Mouse (Mus musculus) CD4-positive naive resting alpha-beta T cell, adult 76 days (primary cell): ENCODE results near the gene Pomgnt1. TPM values are rescaled to one million over a fixed set of nuclear protein-coding genes. Genes with fewer than 3 reads are reported as not detected.

Source experiments
- total RNA-seq: library from RNA; stranded (reverse); gene quantifications from one replicate; pipeline ENCODE4 v1.2.4, GENCODE M21; 2023

The Pomgnt1 gene
- 31.9 TPM for total RNA-seq

GRCm38 (mm10) chr4:116123602-116124519, at the start of gene Pomgnt1, which contains the start of gene Rad54l:
Gene Pomgnt1, plus strand, starts transcription at chr4:116123840.
Gene Rad54l, minus strand, starts transcription at chr4:116123690.

DNA sequence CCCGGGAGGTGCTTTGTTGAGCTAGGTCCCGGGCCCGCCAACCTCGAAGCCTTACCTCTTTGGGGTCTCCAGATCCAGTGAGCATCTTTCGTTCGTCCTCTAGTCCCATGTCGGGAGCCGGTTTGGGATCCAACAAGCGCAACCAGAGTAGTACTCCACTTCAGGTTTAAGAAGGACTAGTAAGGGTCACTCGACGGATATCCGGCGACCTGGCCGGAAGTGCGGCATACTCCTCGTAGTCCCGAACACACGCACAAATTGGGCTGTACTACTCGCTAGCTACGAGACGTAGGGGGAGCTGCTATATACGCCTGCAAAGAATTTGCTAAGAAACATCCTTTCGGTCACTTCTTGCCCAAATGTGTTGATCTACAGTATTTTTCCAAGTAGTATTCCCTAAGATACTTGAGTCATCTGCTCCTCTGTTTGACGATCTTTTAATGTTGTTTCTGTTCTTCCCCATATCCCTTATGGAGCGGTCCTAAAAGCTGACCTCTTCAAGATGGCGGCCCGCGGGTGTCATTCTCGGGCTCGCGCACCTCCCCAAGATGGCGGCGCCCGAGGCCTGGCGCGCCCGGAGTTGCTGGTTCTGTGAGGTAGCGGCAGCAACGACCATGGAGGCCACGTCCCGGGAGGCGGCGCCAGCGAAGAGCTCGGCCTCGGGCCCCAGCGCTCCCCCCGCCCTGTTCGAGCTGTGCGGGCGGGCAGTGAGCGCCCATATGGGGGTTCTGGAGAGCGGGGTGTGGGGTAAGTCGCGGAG, 48.6 kb upstream of the Pomgnt1 start, which contains the start of the genes Uqcrh and Lrrc41:
TSS of gene Uqcrh (minus strand) at position 211 of the 760 bp plus-strand sequence.
TSS of gene Lrrc41 (plus strand) at position 409 of the 760 bp plus-strand sequence.

GRCm38 (mm10) chr4:116151238-116151637, 27.6 kb downstream of the Pomgnt1 start, which contains the start of gene Lurap1:
Gene Lurap1, minus strand, starts transcription at chr4:116151338.

GRCm38 (mm10) chr4:116167404-116167803, 43.8 kb downstream of the Pomgnt1 start, which contains the start of gene Tspan1:
Gene Tspan1, minus strand, starts transcription at chr4:116167601.

DNA sequence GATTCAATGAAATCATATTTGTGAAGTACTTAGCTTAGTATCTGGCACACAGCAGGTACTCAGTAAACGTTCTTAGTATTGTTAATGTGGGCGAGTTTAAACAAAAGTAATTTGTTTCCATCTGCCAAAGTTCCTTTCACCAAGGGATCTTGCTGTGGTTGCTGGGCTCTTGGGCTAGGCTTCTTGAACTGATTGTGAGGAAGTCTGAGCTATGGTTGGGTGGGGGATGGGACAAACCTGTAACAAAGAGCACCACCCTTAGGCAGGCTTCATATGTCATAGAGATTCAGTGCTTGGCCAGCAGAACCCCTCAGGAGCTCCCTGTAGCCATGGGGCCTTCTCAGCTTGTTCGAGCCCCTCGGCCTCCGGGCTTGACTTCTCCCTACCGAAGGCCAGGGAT, 49.4 kb downstream of the Pomgnt1 start, which contains the start of the genes 1700042G07Rik and Gm49337:
TSS of gene 1700042G07Rik (plus strand) at position 301 of the 400 bp plus-strand sequence.
TSS of gene Gm49337 (plus strand) at position 313 of the 400 bp plus-strand sequence.

Other genes with a start within 250 kb of the Pomgnt1 start
- gene Kncn, start 239.4 kb upstream of the Pomgnt1 start, total RNA-seq, result not detected
- gene 6430628N08Rik, start 233.2 kb upstream of the Pomgnt1 start, total RNA-seq, result not detected
- gene Dmbx1, start 183.9 kb upstream of the Pomgnt1 start, total RNA-seq, result not detected
- gene Faah, start 105.9 kb upstream of the Pomgnt1 start, total RNA-seq, result 141 TPM
- gene Nsun4, start 70.0 kb upstream of the Pomgnt1 start, total RNA-seq, result 63.0 TPM
- gene Uqcrh, start 48.8 kb upstream of the Pomgnt1 start, total RNA-seq, result 297 TPM
- 25.1 TPM for gene Lrrc41, start 48.6 kb upstream of the Pomgnt1 start, total RNA-seq
- gene Rad54l, start 150 bp upstream of the Pomgnt1 start, total RNA-seq, result 0.38 TPM
- gene Lurap1, start 27.5 kb downstream of the Pomgnt1 start, total RNA-seq, result 0.56 TPM
- not detected for gene Tspan1, start 43.8 kb downstream of the Pomgnt1 start, total RNA-seq
- not detected for gene 1700042G07Rik, start 49.5 kb downstream of the Pomgnt1 start, total RNA-seq
- not detected for gene Gm49337, start 49.5 kb downstream of the Pomgnt1 start, total RNA-seq
- gene Pik3r3, start 97.8 kb downstream of the Pomgnt1 start, total RNA-seq, result 3.2 TPM